Mouse (Mus musculus): ENCODE data around the gene Nap1l2.

DNA sequence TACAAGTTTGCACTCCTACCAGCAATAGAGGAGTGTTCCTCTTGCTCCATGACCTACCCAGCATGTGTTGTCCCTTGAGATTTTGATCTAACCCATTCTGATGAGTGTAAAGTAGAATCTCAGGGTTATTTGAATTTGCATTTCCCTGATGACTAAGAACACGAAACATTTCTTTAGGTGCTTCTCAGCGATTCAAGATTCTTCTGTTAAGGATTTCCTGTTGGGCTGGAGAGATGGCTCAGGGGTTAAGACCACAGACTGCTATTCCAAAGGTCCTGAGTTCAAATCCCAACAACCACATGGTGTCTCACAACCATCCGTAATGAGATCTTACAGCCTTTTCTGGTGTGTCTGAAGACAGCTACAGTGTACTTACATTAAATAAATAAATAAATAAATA, 47.9 kb downstream of the Nap1l2 start:
- TF ChIP-seq MYOG (IDR thresholded peaks at IDR 0.05; ENCODE audit: control insufficient read depth in 1 of 3, insufficient read depth in 1 of 3, insufficient read length in 2 of 3, low read depth in 2 of 3) (no peak), POLR2A (IDR thresholded peaks at IDR 0.05; ENCODE audit: insufficient read length, low read depth) (no peak)
